Mouse (Mus musculus) hindlimb bud, embryonic 11.5 days (tissue): ENCODE measurements around the gene Col27a1.

Experiments used
- DNase-seq: peaks from one replicate; pipeline ENCODE4 v3.0.0-alpha.2; 2012; ENCODE audit warnings: low read depth, low spot score; ENCODE audit errors: extremely low spot score

Col27a1 gene

GRCm38 (mm10) chr4:63258096-63258495, 44.3 kb downstream of the Col27a1 start:
- no peak for DNase-seq

GRCm38 (mm10) chr4:63259066-63259465, 45.3 kb downstream of the Col27a1 start:
- no peak for DNase-seq

GRCm38 (mm10) chr4:63260506-63260905, 46.7 kb downstream of the Col27a1 start:
- DNase-seq = no peak

GRCm38 (mm10) chr4:63262941-63263340, 49.1 kb downstream of the Col27a1 start:
- DNase-seq = no peak

GRCm38 (mm10) chr4:63266276-63266675, 52.5 kb downstream of the Col27a1 start:
- DNase-seq = no peak

GRCm38 (mm10) chr4:63267121-63267520, 53.3 kb downstream of the Col27a1 start:
- no peak for DNase-seq

- DNase-seq = no peak
Measured at GRCm38 (mm10) chr4:63267586-63267985, 53.8 kb downstream of the Col27a1 start.

GRCm38 (mm10) chr4:63268777-63269176, 55.0 kb downstream of the Col27a1 start:
- DNase-seq = no peak

GRCm38 (mm10) chr4:63274516-63274915, 60.7 kb downstream of the Col27a1 start:
- DNase-seq = no peak

- no peak for DNase-seq
Measured at GRCm38 (mm10) chr4:63275251-63275650, 61.4 kb downstream of the Col27a1 start.

- no peak for DNase-seq
Measured at GRCm38 (mm10) chr4:63276571-63276970, 62.8 kb downstream of the Col27a1 start.

GRCm38 (mm10) chr4:63278821-63279220, 65.0 kb downstream of the Col27a1 start:
- no peak for DNase-seq

- DNase-seq = no peak
Measured at GRCm38 (mm10) chr4:63281694-63282093, 67.9 kb downstream of the Col27a1 start.

GRCm38 (mm10) chr4:63283319-63283718, 69.5 kb downstream of the Col27a1 start:
- DNase-seq = no peak

- DNase-seq = no peak
Measured at GRCm38 (mm10) chr4:63286034-63286433, 72.2 kb downstream of the Col27a1 start.

GRCm38 (mm10) chr4:63288497-63288896, 74.7 kb downstream of the Col27a1 start:
- DNase-seq = no peak

GRCm38 (mm10) chr4:63290081-63290480, 76.3 kb downstream of the Col27a1 start:
- no peak for DNase-seq

- DNase-seq = no peak
Measured at GRCm38 (mm10) chr4:63291075-63291474, 77.3 kb downstream of the Col27a1 start.

- DNase-seq = no peak
Measured at GRCm38 (mm10) chr4:63291658-63292057, 77.9 kb downstream of the Col27a1 start.

GRCm38 (mm10) chr4:63295641-63296040, 81.8 kb downstream of the Col27a1 start:
- no peak for DNase-seq

- DNase-seq = no peak
Measured at GRCm38 (mm10) chr4:63296263-63296662, 82.5 kb downstream of the Col27a1 start.

- no peak for DNase-seq
Measured at GRCm38 (mm10) chr4:63296876-63297275, 83.1 kb downstream of the Col27a1 start.

GRCm38 (mm10) chr4:63298191-63298590, 84.4 kb downstream of the Col27a1 start:
- DNase-seq = no peak

GRCm38 (mm10) chr4:63302641-63303040, 88.8 kb downstream of the Col27a1 start:
- DNase-seq = no peak
